Mouse (Mus musculus): ENCODE data around the gene Catip. TPM values are rescaled to one million over a fixed set of nuclear protein-coding genes. Genes with fewer than 3 reads are reported as not detected.

The Catip gene
- polyA plus RNA-seq, 1 experiment: 0.51 TPM

- TF ChIP-seq POLR2A (IDR thresholded peaks at IDR 0.05; ENCODE audit: low read depth, low read length) (no peak), CTCF (IDR thresholded peaks at IDR 0.05; ENCODE audit: extremely low read depth, insufficient read depth, insufficient read length, insufficient replicate concordance) (no peak)
- no peaks in the 10 kb centered on the region for H3K27me3 ChIP-seq (ENCODE audit: control insufficient read depth, insufficient read depth, low read length)
- WGBS: 72% methylated on average over 16 of the region's 16 CpGs
- H3K36me3 ChIP-seq (ENCODE audit: control insufficient read depth, insufficient read depth, low read length): no peaks in the 10 kb centered on the region
- no peak overlapping the region for H3K27ac ChIP-seq (ENCODE audit: insufficient read depth, low read length)
- H3K4me3 ChIP-seq (ENCODE audit: extremely low read depth, insufficient read depth, insufficient read length): no peak overlapping the region
- DNase-seq (ENCODE audit: low read depth in 1 of 2, low spot score in 2 of 2): no peak
- H3K4me1 ChIP-seq (ENCODE audit: control insufficient read depth, insufficient read depth, insufficient read length): no peaks in the 10 kb centered on the region
Measured at GRCm38 (mm10) chr1:74401015-74401702, 39.3 kb downstream of the Catip start.

GRCm38 (mm10) chr1:74404206-74404605 is 42.3 kb downstream of the Catip start:
- H3K4me1 ChIP-seq (ENCODE audit: control insufficient read depth, insufficient read depth, insufficient read length): no peaks in the 10 kb centered on the region
- H3K27ac ChIP-seq (ENCODE audit: insufficient read depth, low read length): no peak overlapping the region
- TF ChIP-seq CTCF (IDR thresholded peaks at IDR 0.05; ENCODE audit: extremely low read depth, insufficient read depth, insufficient read length, insufficient replicate concordance) (no peak), POLR2A (IDR thresholded peaks at IDR 0.05; ENCODE audit: low read depth, low read length) (no peak)
- no peak for DNase-seq (ENCODE audit: low read depth in 1 of 2, low spot score in 2 of 2)
- H3K36me3 ChIP-seq (ENCODE audit: control insufficient read depth, insufficient read depth, low read length): no peaks in the 10 kb centered on the region
- no peaks in the 10 kb centered on the region for H3K27me3 ChIP-seq (ENCODE audit: control insufficient read depth, insufficient read depth, low read length)
- H3K4me3 ChIP-seq (ENCODE audit: extremely low read depth, insufficient read depth, insufficient read length): no peak overlapping the region
- WGBS: 91% methylated on average over 4 of the region's 4 CpGs

DNA sequence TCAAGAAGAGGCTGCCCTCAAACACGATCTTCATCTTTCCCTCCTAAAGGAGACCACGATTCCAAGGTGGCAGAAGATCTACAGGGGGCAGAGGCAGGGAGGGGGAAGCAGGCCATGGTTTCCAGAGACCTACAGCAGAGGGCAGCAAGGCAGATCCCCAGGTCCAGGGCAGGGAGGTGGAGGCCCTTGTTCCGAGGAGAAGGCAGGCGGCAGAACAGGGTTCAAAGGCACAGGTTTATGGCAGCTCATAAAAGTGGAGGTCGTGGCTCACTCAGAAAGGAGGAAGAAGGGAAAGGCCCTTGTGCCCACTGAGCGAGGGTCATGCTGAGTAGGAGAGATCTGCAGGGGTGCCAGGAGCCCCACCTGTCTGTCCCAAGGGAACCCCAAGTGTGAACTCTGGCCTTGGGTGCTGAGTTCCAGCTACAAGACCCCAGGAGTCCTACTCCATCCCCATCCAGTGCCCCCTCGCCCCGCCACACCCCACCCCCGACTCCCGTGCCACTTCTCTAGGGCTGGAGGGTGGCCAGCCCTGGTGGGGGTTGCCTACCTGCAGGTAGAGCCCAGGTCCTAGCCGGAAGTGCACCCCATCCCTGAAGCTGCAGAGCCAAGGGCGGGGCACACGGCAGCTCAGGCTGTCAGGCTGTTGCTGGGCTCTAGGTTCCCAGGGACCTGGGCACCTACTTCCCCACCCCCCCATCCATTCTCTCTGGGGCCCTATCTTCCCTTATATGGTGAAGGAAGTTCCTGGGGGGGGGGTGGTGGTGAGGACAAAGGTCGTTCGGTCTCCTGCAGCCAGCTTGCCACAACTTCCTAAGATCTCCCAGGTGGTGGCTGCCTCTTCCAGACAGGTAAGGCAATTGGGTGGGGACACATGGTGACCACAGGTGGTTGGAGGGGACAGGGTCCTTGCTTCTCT is 46.9 kb downstream of the Catip start, which contains the start of gene Vil1:
Gene Vil1, plus strand, starts transcription at position 788 of the 916 bp plus-strand sequence.
- no peak for DNase-seq (ENCODE audit: low read depth in 1 of 2, low spot score in 2 of 2)
- no peaks in the 10 kb centered on the region for H3K4me1 ChIP-seq (ENCODE audit: control insufficient read depth, insufficient read depth, insufficient read length)
- no peaks in the 10 kb centered on the region for H3K27me3 ChIP-seq (ENCODE audit: control insufficient read depth, insufficient read depth, low read length)
- H3K36me3 ChIP-seq (ENCODE audit: control insufficient read depth, insufficient read depth, low read length): no peaks in the 10 kb centered on the region
- no peak within 1 kb of the TSS for H3K4me3 ChIP-seq (ENCODE audit: extremely low read depth, insufficient read depth, insufficient read length)
- no peak within 1 kb of the TSS for H3K27ac ChIP-seq (ENCODE audit: insufficient read depth, low read length)
- TF ChIP-seq CTCF (IDR thresholded peaks at IDR 0.05; ENCODE audit: extremely low read depth, insufficient read depth, insufficient read length, insufficient replicate concordance): no peak
- no peak for TF ChIP-seq POLR2A (IDR thresholded peaks at IDR 0.05; ENCODE audit: low read depth, low read length)
- WGBS: 58% methylated on average over 15 of the region's 15 CpGs

- TF ChIP-seq CTCF (IDR thresholded peaks at IDR 0.05; ENCODE audit: extremely low read depth, insufficient read depth, insufficient read length, insufficient replicate concordance): no peak
- no peak for TF ChIP-seq POLR2A (IDR thresholded peaks at IDR 0.05; ENCODE audit: low read depth, low read length)
- Histone ChIP-seq H3K27ac (ENCODE audit: insufficient read depth, low read length) (no peak overlapping the region), H3K27me3 (ENCODE audit: control insufficient read depth, insufficient read depth, low read length) (no peaks in the 10 kb centered on the region), H3K36me3 (ENCODE audit: control insufficient read depth, insufficient read depth, low read length) (no peaks in the 10 kb centered on the region), H3K4me1 (ENCODE audit: control insufficient read depth, insufficient read depth, insufficient read length) (no peaks in the 10 kb centered on the region), H3K4me3 (ENCODE audit: extremely low read depth, insufficient read depth, insufficient read length) (no peak overlapping the region)
- DNase-seq (ENCODE audit: low read depth in 1 of 2, low spot score in 2 of 2): no peak
- 78% methylated on average over 2 of the region's 2 CpGs for WGBS
Measured at GRCm38 (mm10) chr1:74411753-74412325, 49.9 kb downstream of the Catip start.

DNA sequence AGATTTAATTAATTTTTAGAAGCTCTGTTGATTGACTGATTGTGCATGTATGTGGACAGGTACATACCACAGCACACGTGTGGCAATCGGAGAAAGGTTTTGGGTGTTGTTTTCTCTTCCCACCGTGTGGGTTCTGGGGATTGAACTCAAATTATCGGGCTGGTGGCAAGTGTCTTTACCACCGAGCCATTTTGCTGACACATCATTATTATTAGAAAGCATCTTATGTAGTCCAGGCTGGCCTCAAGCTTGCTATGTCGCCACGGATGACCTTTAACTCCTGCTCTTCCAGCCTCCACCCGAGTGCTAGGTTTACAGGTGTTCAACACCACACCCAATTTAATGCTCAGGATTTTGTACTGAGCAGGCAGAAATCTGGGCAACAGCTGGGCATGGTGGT is 50.8 kb downstream of the Catip start:
- Histone ChIP-seq H3K27ac (ENCODE audit: insufficient read depth, low read length) (no peak overlapping the region), H3K4me1 (ENCODE audit: control insufficient read depth, insufficient read depth, insufficient read length) (no peaks in the 10 kb centered on the region), H3K27me3 (ENCODE audit: control insufficient read depth, insufficient read depth, low read length) (no peaks in the 10 kb centered on the region), H3K4me3 (ENCODE audit: extremely low read depth, insufficient read depth, insufficient read length) (no peak overlapping the region), H3K36me3 (ENCODE audit: control insufficient read depth, insufficient read depth, low read length) (no peaks in the 10 kb centered on the region)
- WGBS: 82% methylated on average over 8 of the region's 8 CpGs
- TF ChIP-seq POLR2A (IDR thresholded peaks at IDR 0.05; ENCODE audit: low read depth, low read length) (no peak), CTCF (IDR thresholded peaks at IDR 0.05; ENCODE audit: extremely low read depth, insufficient read depth, insufficient read length, insufficient replicate concordance) (no peak)
- DNase-seq (ENCODE audit: low read depth in 1 of 2, low spot score in 2 of 2): no peak

GRCm38 (mm10) chr1:74415143-74415542 is 53.2 kb downstream of the Catip start:
- Histone ChIP-seq H3K4me3 (ENCODE audit: extremely low read depth, insufficient read depth, insufficient read length) (no peak overlapping the region), H3K27me3 (ENCODE audit: control insufficient read depth, insufficient read depth, low read length) (no peaks in the 10 kb centered on the region), H3K36me3 (ENCODE audit: control insufficient read depth, insufficient read depth, low read length) (no peaks in the 10 kb centered on the region), H3K4me1 (ENCODE audit: control insufficient read depth, insufficient read depth, insufficient read length) (no peaks in the 10 kb centered on the region), H3K27ac (ENCODE audit: insufficient read depth, low read length) (no peak overlapping the region)
- WGBS: 59% methylated on average over 4 of the region's 4 CpGs
- TF ChIP-seq CTCF (IDR thresholded peaks at IDR 0.05; ENCODE audit: extremely low read depth, insufficient read depth, insufficient read length, insufficient replicate concordance) (no peak), POLR2A (IDR thresholded peaks at IDR 0.05; ENCODE audit: low read depth, low read length) (no peak)
- DNase-seq (ENCODE audit: low read depth in 1 of 2, low spot score in 2 of 2): no peak

Other genes starting within 250 kb of the Catip start
- 80.4 and 102 TPM in 2 replicates for gene Tns1, start 237.7 kb upstream of the Catip start, polyA plus RNA-seq (2012; rRNA removed)
- gene Rufy4, start 236.6 kb upstream of the Catip start, polyA plus RNA-seq (2012; rRNA removed): 0.41 and 0.67 TPM in 2 replicates
- 11.2 and 11.4 TPM in 2 replicates for gene Cxcr2, start 208.1 kb upstream of the Catip start, polyA plus RNA-seq (2012; rRNA removed)
- 0.18 and 0.27 TPM in 2 replicates for gene Cxcr1, start 167.5 kb upstream of the Catip start, polyA plus RNA-seq (2012; rRNA removed)
- 186 and 302 TPM in 2 replicates for gene Arpc2, start 126.0 kb upstream of the Catip start, polyA plus RNA-seq (2012; rRNA removed)
- 0.08 and 0.14 TPM in 2 replicates for gene Gpbar1, start 83.6 kb upstream of the Catip start, polyA plus RNA-seq (2012; rRNA removed)
- 102 and 119 TPM in 2 replicates for gene Aamp, start 77.4 kb upstream of the Catip start, polyA plus RNA-seq (2012; rRNA removed)
- 27.5 and 33.8 TPM in 2 replicates for gene Pnkd, start 77.2 kb upstream of the Catip start, polyA plus RNA-seq (2012; rRNA removed)
- gene Tmbim1, start 56.5 kb upstream of the Catip start, polyA plus RNA-seq (2012; rRNA removed): 60.8 and 66.5 TPM in 2 replicates
- gene Slc11a1, start 13.1 kb downstream of the Catip start, polyA plus RNA-seq (2012; rRNA removed): 169 and 200 TPM in 2 replicates
- gene Ctdsp1, start 29.4 kb downstream of the Catip start, polyA plus RNA-seq (2012; rRNA removed): 96.1 and 114 TPM in 2 replicates
- not detected in 2 replicates for gene Vil1, start 47.3 kb downstream of the Catip start, polyA plus RNA-seq (2012; rRNA removed)
- 12.6 and 14.8 TPM in 2 replicates for gene Cnot9, start 143.9 kb downstream of the Catip start, polyA plus RNA-seq (2012; rRNA removed)
- not detected in 2 replicates for gene Plcd4, start 180.8 kb downstream of the Catip start, polyA plus RNA-seq (2012; rRNA removed)
- 2.5 and 2.7 TPM in 2 replicates for gene Usp37, start 182.2 kb downstream of the Catip start, polyA plus RNA-seq (2012; rRNA removed)
- 13.5 and 14.2 TPM in 2 replicates for gene Zfp142, start 226.1 kb downstream of the Catip start, polyA plus RNA-seq (2012; rRNA removed)
- 7.9 and 9.3 TPM in 2 replicates for gene Bcs1l, start 226.2 kb downstream of the Catip start, polyA plus RNA-seq (2012; rRNA removed)
- 31.4 and 33.5 TPM in 2 replicates for gene Rnf25, start 239.3 kb downstream of the Catip start, polyA plus RNA-seq (2012; rRNA removed)
- gene Stk36, start 239.3 kb downstream of the Catip start, polyA plus RNA-seq (2012; rRNA removed): 0.56 and 0.92 TPM in 2 replicates